Mouse (Mus musculus) lung, postnatal 25 days (tissue): ENCODE data around the gene Nup35.
A peak's percentile ranks its signal among the peaks of the same experiment; 100 is the strongest.

Source experiments
- DNase-seq: peaks from one replicate; pipeline ENCODE4 v3.0.0; 2022; ENCODE audit warnings: low spot score

Nup35 gene

GRCm38 (mm10) chr2:80638364-80639241, 21.6 kb downstream of the Nup35 start:
- DNase-seq: peak; percentile 92

- DNase-seq: no peak
These were observed 22.4 kb downstream of the Nup35 start for GRCm38 (mm10) chr2:80639398-80639797.

- no peak for DNase-seq
These were observed 22.8 kb downstream of the Nup35 start for GRCm38 (mm10) chr2:80639864-80640263.

- DNase-seq: no peak
These were observed 44.4 kb downstream of the Nup35 start for GRCm38 (mm10) chr2:80661414-80661813.

GRCm38 (mm10) chr2:80662682-80663081, 45.6 kb downstream of the Nup35 start:
- no peak for DNase-seq

- DNase-seq: no peak
These were observed 50.4 kb downstream of the Nup35 start for GRCm38 (mm10) chr2:80667396-80667964.

- DNase-seq: no peak
These were observed 53.0 kb downstream of the Nup35 start for GRCm38 (mm10) chr2:80669868-80670666.

- DNase-seq: no peak
These were observed 61.8 kb downstream of the Nup35 start for GRCm38 (mm10) chr2:80678803-80679202.

- DNase-seq: no peak
These were observed 66.7 kb downstream of the Nup35 start for GRCm38 (mm10) chr2:80683727-80684239.

GRCm38 (mm10) chr2:80684396-80685071, 67.5 kb downstream of the Nup35 start:
- DNase-seq: no peak

GRCm38 (mm10) chr2:80688261-80688660, 71.2 kb downstream of the Nup35 start:
- no peak for DNase-seq

GRCm38 (mm10) chr2:80707429-80707828, 90.4 kb downstream of the Nup35 start:
- DNase-seq: no peak
